Mouse (Mus musculus) splenic B cell, adult 2 months (primary cell): ENCODE data around the gene 4931428F04Rik.
"Not testable (repeated sequence)": the region's sequence is repeated elsewhere in the genome, so short reads cannot be mapped to it uniquely, and the experiment has no call there.

ENCODE experiments used
- DNase-seq: peaks from one replicate; pipeline ENCODE4 v3.0.0-alpha.2; 2011; ENCODE audit warnings: low read depth, low spot score
- H3K27me3 ChIP-seq: 2 replicates; pipeline ENCODE4 v1.6.1; 2012; ENCODE audit warnings: mild to moderate bottlenecking, low read length, moderate library complexity, mixed read lengths; ENCODE audit not compliant: control insufficient read depth, poor library complexity, insufficient read depth, severe bottlenecking
- H3K36me3 ChIP-seq: 2 replicates; pipeline ENCODE4 v1.6.1; 2012; ENCODE audit warnings: mild to moderate bottlenecking, low read length, moderate library complexity, mixed read lengths; ENCODE audit not compliant: control insufficient read depth, poor library complexity, insufficient read depth, severe bottlenecking

4931428F04Rik gene

GRCm38 (mm10) chr8:105252680-105253537, 36.8 kb downstream of the 4931428F04Rik start:
- Histone ChIP-seq H3K36me3 (peaks cover 2% of the 10 kb centered on the region; the same call in 1 of the 2 replicates), H3K27me3 (no peaks in the 10 kb centered on the region)
- DNase-seq, result no peak

GRCm38 (mm10) chr8:105251954-105252353, 37.7 kb downstream of the 4931428F04Rik start:
- Histone ChIP-seq H3K36me3 (peaks cover 4% of the 10 kb centered on the region; the same call in 1 of the 2 replicates), H3K27me3 (no peaks in the 10 kb centered on the region)

GRCm38 (mm10) chr8:105241016-105241415, 48.6 kb downstream of the 4931428F04Rik start:
- H3K27me3 ChIP-seq, result no peaks in the 10 kb centered on the region
- H3K36me3 ChIP-seq, result peaks cover 5% of the 10 kb centered on the region
- no peak for DNase-seq

More at GRCm38 (mm10) chr8:105251954-105252353, 37.7 kb downstream of the 4931428F04Rik start:
- DNase-seq, result no peak

GRCm38 (mm10) chr8:105237442-105238142, 52.1 kb downstream of the 4931428F04Rik start:
- peaks cover 6% of the 10 kb centered on the region for H3K36me3 ChIP-seq
- no peak for DNase-seq
- no peaks in the 10 kb centered on the region for H3K27me3 ChIP-seq

GRCm38 (mm10) chr8:105235206-105235605, 54.5 kb downstream of the 4931428F04Rik start:
- Histone ChIP-seq H3K27me3 (no peaks in the 10 kb centered on the region), H3K36me3 (peaks cover 5% of the 10 kb centered on the region)
- no peak for DNase-seq

GRCm38 (mm10) chr8:105233126-105233935, 56.3 kb downstream of the 4931428F04Rik start:
- H3K36me3 ChIP-seq, result peaks cover 5% of the 10 kb centered on the region
- no peak for DNase-seq

GRCm38 (mm10) chr8:105232321-105232693, 57.4 kb downstream of the 4931428F04Rik start:
- not testable (repeated sequence) for H3K27me3 ChIP-seq, DNase-seq, H3K36me3 ChIP-seq

More at GRCm38 (mm10) chr8:105233126-105233935, 56.3 kb downstream of the 4931428F04Rik start:
- H3K27me3 ChIP-seq, result no peaks in the 10 kb centered on the region

- Histone ChIP-seq H3K36me3 (peaks cover 5% of the 10 kb centered on the region), H3K27me3 (no peaks in the 10 kb centered on the region)
- no peak for DNase-seq
Measured at GRCm38 (mm10) chr8:105231503-105232320, 58.0 kb downstream of the 4931428F04Rik start.
